Mouse (Mus musculus) ES-E14 (cell line): ENCODE measurements around the gene Syngr2.

ENCODE experiments used
- CHD2 ChIP-seq: IDR thresholded peaks from 2 replicates; pipeline ENCODE4 v1.6.1; 2014; ENCODE audit warnings: mild to moderate bottlenecking, low read depth, low read length, inconsistent platforms
- HCFC1 ChIP-seq: IDR thresholded peaks from 2 replicates; pipeline ENCODE4 v1.6.1; 2012; ENCODE audit warnings: low read length, inconsistent platforms, borderline replicate concordance; ENCODE audit not compliant: insufficient read depth
- MAFK ChIP-seq: IDR thresholded peaks from 2 replicates; pipeline ENCODE4 v1.6.1; 2014; ENCODE audit warnings: mild to moderate bottlenecking, low read depth, low read length, inconsistent platforms; ENCODE audit not compliant: insufficient read depth
- ZC3H11A ChIP-seq: IDR thresholded peaks from 2 replicates; pipeline ENCODE4 v1.6.1; 2012; ENCODE audit warnings: low read depth, mild to moderate bottlenecking, inconsistent platforms, low read length, borderline replicate concordance
- ZNF384 ChIP-seq: IDR thresholded peaks from 2 replicates; pipeline ENCODE4 v1.6.1; 2012; ENCODE audit warnings: low read depth, low read length, inconsistent platforms

GRCm38 (mm10) chr11:117778031-117778430 lies 31.4 kb upstream of the Syngr2 start:
- TF ChIP-seq CHD2 (no peak), HCFC1 (no peak), ZNF384 (no peak), ZC3H11A (no peak), MAFK (no peak)
